Mouse (Mus musculus): ENCODE data around the gene Sept14.

Gene Sept14

GRCm38 (mm10) chr5:129667851-129668250, 40.5 kb downstream of the Sept14 start:
- no peak for DNase-seq

GRCm38 (mm10) chr5:129666271-129666909, 41.9 kb downstream of the Sept14 start:
- no peak for DNase-seq

GRCm38 (mm10) chr5:129664090-129664489, 44.2 kb downstream of the Sept14 start:
- no peak for DNase-seq

GRCm38 (mm10) chr5:129657931-129658330, 50.4 kb downstream of the Sept14 start:
- no peak for DNase-seq

GRCm38 (mm10) chr5:129657016-129657415, 51.3 kb downstream of the Sept14 start:
- no peak for DNase-seq

GRCm38 (mm10) chr5:129650858-129651257, 57.5 kb downstream of the Sept14 start:
- DNase-seq = no peak

All from kidney, postnatal 14 days (tissue).